In the genomic region with DNA sequence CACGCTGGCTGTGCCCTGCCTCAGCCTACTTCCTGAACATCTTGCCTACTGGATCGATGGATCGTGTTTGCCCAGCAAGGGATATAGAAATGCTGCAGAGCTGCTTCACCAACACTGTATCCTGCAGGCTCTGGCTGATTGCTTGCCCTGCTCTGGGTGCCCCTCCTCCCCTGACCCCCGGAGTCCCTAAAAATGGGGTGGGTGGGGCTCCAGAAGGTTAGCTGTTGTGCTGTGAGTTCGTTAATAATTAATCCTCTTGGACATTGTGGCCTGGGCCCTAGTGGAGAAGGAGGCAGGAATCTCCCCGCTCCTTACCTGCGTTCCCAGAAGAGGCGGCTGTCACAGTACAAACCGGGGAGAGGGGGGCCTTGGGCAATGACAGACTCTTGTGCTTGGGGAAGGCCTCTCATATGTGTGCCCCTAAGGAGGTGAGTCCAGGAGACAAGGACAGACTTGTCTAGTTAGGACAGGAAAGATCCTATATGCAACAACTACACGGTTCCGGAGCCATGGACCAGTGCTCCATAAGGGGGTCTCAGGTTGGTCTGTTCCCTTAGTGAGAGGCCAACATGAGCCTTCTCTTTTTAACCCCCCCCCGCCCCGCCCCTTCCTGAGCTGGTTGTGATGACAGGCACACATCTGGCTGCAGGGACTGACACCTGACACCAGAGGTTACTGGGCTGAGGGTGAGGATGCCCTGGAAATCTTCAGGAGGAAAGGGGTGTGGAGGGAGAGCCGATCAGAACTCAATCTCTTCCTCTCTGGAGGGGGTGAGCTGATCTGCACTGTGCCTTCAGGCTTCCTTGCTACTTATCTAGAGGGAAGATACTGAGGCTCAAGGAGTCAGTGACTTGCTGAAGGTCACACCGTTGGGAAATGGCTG, we compare ENCODE assay signal across 8 mouse cellular contexts. TPM values are rescaled to one million over a fixed set of nuclear protein-coding genes. Genes with fewer than 3 reads are reported as not detected.
A peak's percentile ranks its signal among the peaks of the same experiment; 100 is the strongest.
DNase-seq lines count a peak whose midpoint lies in the region; ATAC-seq and TF ChIP-seq lines count a peak whose summit lies in the region.

No protein-coding gene starts in this region.

- H3K4me2 ChIP-seq in stomach, postnatal 0 days (replicated peaks; ENCODE audit: low read depth), result peak overlapping the region; percentile 49

- 0 out of 2 replicates have a peak, but pooled peaks cover 2% of the 10 kb centered on the region for H3K4me1 ChIP-seq in stomach, postnatal 0 days (replicated peaks; ENCODE audit: control insufficient read depth, insufficient read depth)

- no peaks in the 10 kb centered on the region for H3K36me3 ChIP-seq in stomach, postnatal 0 days (ENCODE audit: control insufficient read depth, insufficient read depth, low read length)

- peak overlapping the region; percentile 41 for H3K4me3 ChIP-seq in stomach, postnatal 0 days (ENCODE audit: low read depth, low read length)

- peak overlapping the region; percentile 83 for H3K27ac ChIP-seq in stomach, postnatal 0 days (replicated peaks)

- no peaks in the 10 kb centered on the region for H3K27me3 ChIP-seq in stomach, postnatal 0 days (ENCODE audit: control insufficient read depth, insufficient read depth, low read length)

- H3K9me3 ChIP-seq in stomach, postnatal 0 days (ENCODE audit: control insufficient read depth, low read length), result no peaks in the 10 kb centered on the region

- no peak for TF ChIP-seq EP300 in stomach, postnatal 0 days (optimal IDR thresholded peaks at IDR 0.05)

- DNase-seq in 3T3-L1 (ENCODE audit: low read depth, low spot score), result peak; percentile 31
- DNase-seq in embryo, embryonic 11 days, result peak; percentile 20
- DNase-seq in kidney, adult 11 months, result peak; percentile 87
- DNase-seq in lung, adult 18-20 months, result peak; percentile 50 to 78
- peak; percentile 74 for DNase-seq in stomach, postnatal 0 days (ENCODE audit: low spot score)
- DNase-seq in adrenal gland, postnatal 36 days, result no peak
- DNase-seq in left cerebral cortex, postnatal 14 days (ENCODE audit: low spot score in 2 of 2), result no peak
- DNase-seq in gastrocnemius, adult 18-20 months (ENCODE audit: low spot score), result no peak

- intact Hi-C loops in left cerebral cortex, postnatal 14 days (cut with DNase I), result no loop called here

- peak; percentile 66 for ATAC-seq in stomach, postnatal 0 days (ENCODE audit: low FRiP score, low TSS enrichment)

- TF ChIP-seq CTCF in stomach, postnatal 0 days (IDR thresholded peaks at IDR 0.05; ENCODE audit: low read depth), result no peak

- 6% methylated on average over 15 of the region's 15 CpGs for WGBS in stomach, postnatal 0 days

- H3K9ac ChIP-seq in stomach, postnatal 0 days (ENCODE audit: low read length), result peak overlapping the region; percentile 51

RNA-seq across cellular contexts. Expression of gene Gal3st1, which starts 0.7 kb away (rescaled TPM):
- 43.4 and 52.0 TPM in 2 replicates for polyA plus RNA-seq in stomach, postnatal 0 days (2015; fragmentation: Nextera tagmentation; extraction: Ambion mirVana)
- under 1 TPM in 1 of 2 experiments, not detected in 1; 0.20 TPM for total RNA-seq in adrenal gland, postnatal 36 days (2021)
- 10 to 100 TPM; 10.8 to 18.5 TPM for total RNA-seq in left cerebral cortex, postnatal 14 days (2021)
- total RNA-seq in gastrocnemius, adult 18-20 months (2021), result under 1 TPM in 1 of 2 experiments, not detected in 1; 0.12 TPM

RNA-seq across cellular contexts. Expression of gene 4930556J24Rik, which starts 7.5 kb away (rescaled TPM):
- polyA plus RNA-seq in stomach, postnatal 0 days (2015; fragmentation: Nextera tagmentation; extraction: Ambion mirVana), result 0.08 TPM in 1 of 2 replicates, not detected in the other
- total RNA-seq in adrenal gland, postnatal 36 days (2021), result not detected
- total RNA-seq in left cerebral cortex, postnatal 14 days (2021), result not detected
- total RNA-seq in gastrocnemius, adult 18-20 months (2021), result not detected

RNA-seq across cellular contexts. Expression of gene Pes1, which starts 20.3 kb away (rescaled TPM):
- 41.8 and 42.6 TPM in 2 replicates for polyA plus RNA-seq in stomach, postnatal 0 days (2015; fragmentation: Nextera tagmentation; extraction: Ambion mirVana)
- total RNA-seq in adrenal gland, postnatal 36 days (2021), result 10 to 100 TPM; 62.0 to 64.2 TPM
- 10 to 100 TPM; 35.5 to 40.4 TPM for total RNA-seq in left cerebral cortex, postnatal 14 days (2021)
- total RNA-seq in gastrocnemius, adult 18-20 months (2021), result 10 to 100 TPM; 31.0 to 31.8 TPM

RNA-seq across cellular contexts. Expression of gene Sec14l4, which starts 47.2 kb away (rescaled TPM):
- 2.5 and 3.8 TPM in 2 replicates for polyA plus RNA-seq in stomach, postnatal 0 days (2015; fragmentation: Nextera tagmentation; extraction: Ambion mirVana)
- 1 to 10 TPM; 1.7 to 6.7 TPM for total RNA-seq in adrenal gland, postnatal 36 days (2021)
- under 1 TPM; 0.22 to 0.40 TPM for total RNA-seq in left cerebral cortex, postnatal 14 days (2021)
- total RNA-seq in gastrocnemius, adult 18-20 months (2021), result not detected

RNA-seq across cellular contexts. Expression of gene Tcn2, which starts 52.1 kb away (rescaled TPM):
- 47.5 and 53.3 TPM in 2 replicates for polyA plus RNA-seq in stomach, postnatal 0 days (2015; fragmentation: Nextera tagmentation; extraction: Ambion mirVana)
- 100 to 1,000 TPM; 131 to 132 TPM for total RNA-seq in adrenal gland, postnatal 36 days (2021)
- total RNA-seq in left cerebral cortex, postnatal 14 days (2021), result 10 to 100 TPM; 15.9 to 18.4 TPM
- total RNA-seq in gastrocnemius, adult 18-20 months (2021), result 10 to 100 TPM; 15.8 to 17.0 TPM

Comparison
In these comparisons a context has a peak if more than half of its experiments do, and no peak if none do; other contexts are left out.
1. DNase-seq: peak in 3T3-L1 (single experiment), embryo, embryonic 11 days (single experiment), kidney, adult 11 months (single experiment), lung, adult 18-20 months (2 of 2) and stomach, postnatal 0 days (single experiment); none in adrenal gland, postnatal 36 days (0 of 2), left cerebral cortex, postnatal 14 days (0 of 2) and gastrocnemius, adult 18-20 months (single experiment).
2. RNA of gene Gal3st1, which starts 0.7 kb away (total RNA-seq): 10.8 to 18.5 TPM in left cerebral cortex, postnatal 14 days; 0.20 TPM in adrenal gland, postnatal 36 days and 0.12 TPM in gastrocnemius, adult 18-20 months; every median in the first group is over 4 times any median in the second.